Mouse (Mus musculus) myocyte (in vitro differentiated cells): Measurements from ENCODE around the gene Agl. TPM values are rescaled to one million over a fixed set of nuclear protein-coding genes. Genes with fewer than 3 reads are reported as not detected.

ENCODE experiments used
- H3K27me3 ChIP-seq: one replicate; pipeline ENCODE4 v1.6.1; 2011; ENCODE audit not compliant: control insufficient read depth, insufficient read depth, insufficient read length
- H3K36me3 ChIP-seq: one replicate; pipeline ENCODE4 v1.6.1; 2011; ENCODE audit not compliant: control insufficient read depth, insufficient read depth
- H3K4me2 ChIP-seq: one replicate; pipeline ENCODE4 v1.6.1; 2011; ENCODE audit warnings: low read depth, control low read depth
- H3K4me3 ChIP-seq: one replicate; pipeline ENCODE4 v1.5.1; 2011; ENCODE audit warnings: mild to moderate bottlenecking, control low read depth, moderate library complexity
- H3K79me2 ChIP-seq: one replicate; pipeline ENCODE4 v1.6.1; 2011; ENCODE audit not compliant: control insufficient read depth, insufficient read depth
- H3ac ChIP-seq: one replicate; pipeline ENCODE4 v1.6.1; 2011; ENCODE audit not compliant: control insufficient read depth, insufficient read length
- CEBPB ChIP-seq: IDR thresholded peaks from 2 replicates; pipeline ENCODE4 v1.6.1; 2011; ENCODE audit warnings: mild to moderate bottlenecking, moderate library complexity; ENCODE audit not compliant: poor library complexity, insufficient read depth, severe bottlenecking
- E2F4 ChIP-seq: IDR thresholded peaks from one replicate; pipeline ENCODE4 v1.6.1; 2011; ENCODE audit warnings: mild to moderate bottlenecking, control low read depth, moderate library complexity; ENCODE audit not compliant: insufficient read depth
- MAX ChIP-seq: IDR thresholded peaks from one replicate; pipeline ENCODE4 v1.6.1; 2011; ENCODE audit warnings: low read depth, mild to moderate bottlenecking, control low read depth
- MYOD1 ChIP-seq, 3 experiments: IDR thresholded peaks; one replicate each; pipeline ENCODE4 v1.6.1; 2011; ENCODE audit warnings: control low read depth in 2 of 3, low read depth in 2 of 3, mild to moderate bottlenecking in 2 of 3, moderate library complexity in 1 of 3; ENCODE audit not compliant: insufficient read length in 2 of 3, control insufficient read depth in 1 of 3
- MYOG ChIP-seq, 3 experiments: IDR thresholded peaks; one replicate each; pipeline ENCODE4 v1.6.1; 2011; ENCODE audit warnings: control low read depth in 2 of 3, low read depth in 2 of 3, mild to moderate bottlenecking in 2 of 3; ENCODE audit not compliant: insufficient read length in 2 of 3, control insufficient read depth in 1 of 3, insufficient read depth in 1 of 3
- POLR2A ChIP-seq: IDR thresholded peaks from one replicate; pipeline ENCODE4 v1.6.1; 2011; ENCODE audit warnings: low read depth, mild to moderate bottlenecking, control low read depth, moderate library complexity; ENCODE audit not compliant: insufficient read length
- POLR2AphosphoS2 ChIP-seq: IDR thresholded peaks from one replicate; pipeline ENCODE4 v1.6.1; 2011; ENCODE audit warnings: low read depth, control low read depth; ENCODE audit not compliant: insufficient read length
- REST ChIP-seq: IDR thresholded peaks from one replicate; pipeline ENCODE4 v1.6.1; 2011; ENCODE audit warnings: mild to moderate bottlenecking, control low read depth, moderate library complexity; ENCODE audit not compliant: insufficient read depth, insufficient read length
- SRF ChIP-seq: IDR thresholded peaks from one replicate; pipeline ENCODE4 v1.6.1; 2011; ENCODE audit warnings: low read depth; ENCODE audit not compliant: control insufficient read depth, insufficient read length
- TCF12 ChIP-seq: IDR thresholded peaks from one replicate; pipeline ENCODE4 v1.6.1; 2011; ENCODE audit warnings: mild to moderate bottlenecking, control low read depth; ENCODE audit not compliant: poor library complexity, insufficient read depth, severe bottlenecking
- TCF3 ChIP-seq: IDR thresholded peaks from one replicate; pipeline ENCODE4 v1.6.1; 2011; ENCODE audit warnings: low read depth, control low read depth; ENCODE audit not compliant: insufficient read length
- USF1 ChIP-seq: IDR thresholded peaks from one replicate; pipeline ENCODE4 v1.6.1; 2011; ENCODE audit warnings: low read depth, mild to moderate bottlenecking, control low read depth, moderate library complexity
- polyA plus RNA-seq: library from polyadenylated mRNA; unstranded; fragments of >200 nt; fragmentation: generic; extraction: Trizol; gene quantifications from one replicate; pipeline ENCODE4 v1.2.1, GENCODE M21; 2012; ENCODE audit warnings: missing spikeins

Gene Agl
- polyA plus RNA-seq, 1 experiment: 35.8 TPM

DNA sequence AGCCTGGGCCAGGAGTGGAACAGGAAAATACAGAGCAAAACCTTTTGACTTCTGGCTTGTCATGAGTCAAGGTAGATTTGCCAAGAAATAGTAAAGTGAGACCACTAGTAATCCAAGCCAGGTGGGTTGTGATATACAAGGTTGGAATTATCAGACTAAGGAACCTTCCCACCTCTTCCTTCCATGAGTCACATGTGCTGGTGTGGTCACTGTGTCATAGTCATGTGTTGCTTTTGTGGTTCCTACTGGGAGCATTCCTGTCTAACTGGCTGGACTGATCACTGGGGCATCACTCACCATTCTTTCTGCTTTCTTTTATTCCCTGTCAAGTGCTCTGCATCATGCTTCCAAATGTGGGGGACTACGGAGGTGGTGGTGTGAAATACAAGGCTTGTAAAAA is 40.1 kb upstream of the Agl start:
- Histone ChIP-seq H3K4me2 (no peak overlapping the region), H3K36me3 (no peaks in the 10 kb centered on the region), H3K4me3 (no peak overlapping the region), H3K27me3 (no peaks in the 10 kb centered on the region), H3K79me2 (no peaks in the 10 kb centered on the region), H3ac (no peak overlapping the region)
- no peak for TF ChIP-seq REST
- no peak for TF ChIP-seq POLR2AphosphoS2
- peak; percentile 88 for TF ChIP-seq USF1
- TF ChIP-seq TCF3: no peak
- TF ChIP-seq MYOG (IDR thresholded peaks at IDR 0.05; ENCODE audit: control insufficient read depth in 1 of 3, insufficient read depth in 1 of 3, insufficient read length in 2 of 3, low read depth in 2 of 3): no peak
- no peak for TF ChIP-seq POLR2A
- no peak for TF ChIP-seq TCF12

DNA sequence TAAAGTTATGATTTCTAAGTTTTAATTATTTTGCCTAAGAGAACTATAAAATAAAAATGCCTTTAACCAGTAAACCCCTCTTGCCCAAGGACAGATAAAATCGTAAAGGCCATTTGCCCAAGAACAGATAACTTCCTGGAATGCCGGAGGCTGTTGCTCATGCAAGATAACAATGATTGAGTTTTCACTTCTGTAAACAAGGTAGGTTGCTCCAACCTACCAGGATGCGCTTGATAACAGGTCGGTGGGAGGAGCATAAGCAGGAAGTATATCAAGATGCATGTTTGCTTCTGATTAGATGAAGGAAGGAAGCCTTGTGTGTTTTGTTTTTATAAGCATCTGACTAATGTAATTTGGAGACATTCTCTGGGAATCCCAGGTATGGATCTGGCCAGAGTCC is 38.1 kb upstream of the Agl start:
- no peak overlapping the region for H3K4me2 ChIP-seq

DNA sequence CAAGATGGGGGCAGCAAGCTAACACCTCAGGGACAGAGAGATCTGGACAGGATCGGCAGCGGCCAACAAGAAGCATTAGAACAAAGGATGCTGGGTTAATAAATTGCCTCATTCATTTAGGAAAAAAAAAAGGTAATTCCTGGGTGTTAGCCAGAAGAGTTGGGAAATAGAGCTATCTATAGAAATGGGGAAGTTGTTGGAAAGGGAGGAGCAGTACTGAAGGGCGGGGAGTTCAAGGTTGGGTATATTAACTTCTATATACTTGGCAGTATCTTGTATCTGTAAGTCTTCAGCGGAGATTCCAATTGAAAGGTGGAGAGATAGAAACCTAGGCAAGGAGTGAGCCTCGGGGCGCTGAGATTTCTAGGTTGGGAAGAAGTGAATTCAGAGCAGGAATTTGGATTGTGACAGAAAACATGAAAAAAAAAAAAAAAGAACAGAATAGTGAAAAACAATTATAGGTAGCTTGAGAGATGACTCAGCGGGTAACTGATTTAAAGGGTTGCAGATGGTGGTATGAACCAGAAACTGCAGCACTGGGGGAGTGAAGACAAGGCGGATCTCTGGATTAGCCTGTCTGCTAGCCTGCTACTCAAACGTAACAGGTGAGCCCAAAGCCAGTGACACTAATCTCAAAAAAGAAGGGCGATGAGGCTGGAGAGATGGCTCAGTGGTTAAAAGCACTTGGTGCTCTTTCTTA is 37.1 kb upstream of the Agl start:
- Histone ChIP-seq H3ac (no peak overlapping the region), H3K36me3 (no peaks in the 10 kb centered on the region), H3K4me3 (no peak overlapping the region), H3K27me3 (no peaks in the 10 kb centered on the region), H3K4me2 (no peak overlapping the region), H3K79me2 (no peaks in the 10 kb centered on the region)
- TF ChIP-seq MYOD1 (IDR thresholded peaks at IDR 0.05; ENCODE audit: control insufficient read depth in 1 of 3, insufficient read length in 2 of 3, low read depth in 2 of 3) (no peak), POLR2A (no peak), REST (no peak), E2F4 (no peak), MYOG (IDR thresholded peaks at IDR 0.05; ENCODE audit: control insufficient read depth in 1 of 3, insufficient read depth in 1 of 3, insufficient read length in 2 of 3, low read depth in 2 of 3) (no peak), CEBPB (no peak), USF1 (no peak), POLR2AphosphoS2 (no peak), TCF3 (no peak), SRF (no peak), TCF12 (no peak), MAX (no peak)

More for the DNA sequence above, 38.1 kb upstream of the Agl start:
- H3K27me3 ChIP-seq: no peaks in the 10 kb centered on the region
- H3K4me3 ChIP-seq: no peak overlapping the region
- TF ChIP-seq POLR2AphosphoS2: no peak
- no peak for TF ChIP-seq MYOD1 (IDR thresholded peaks at IDR 0.05; ENCODE audit: control insufficient read depth in 1 of 3, insufficient read length in 2 of 3, low read depth in 2 of 3)
- TF ChIP-seq REST: no peak
- no peak for TF ChIP-seq CEBPB
- TF ChIP-seq TCF3: no peak
- TF ChIP-seq POLR2A: no peak
- TF ChIP-seq TCF12: no peak
- TF ChIP-seq USF1: no peak
- no peaks in the 10 kb centered on the region for H3K79me2 ChIP-seq
- no peaks in the 10 kb centered on the region for H3K36me3 ChIP-seq
- no peak overlapping the region for H3ac ChIP-seq

DNA sequence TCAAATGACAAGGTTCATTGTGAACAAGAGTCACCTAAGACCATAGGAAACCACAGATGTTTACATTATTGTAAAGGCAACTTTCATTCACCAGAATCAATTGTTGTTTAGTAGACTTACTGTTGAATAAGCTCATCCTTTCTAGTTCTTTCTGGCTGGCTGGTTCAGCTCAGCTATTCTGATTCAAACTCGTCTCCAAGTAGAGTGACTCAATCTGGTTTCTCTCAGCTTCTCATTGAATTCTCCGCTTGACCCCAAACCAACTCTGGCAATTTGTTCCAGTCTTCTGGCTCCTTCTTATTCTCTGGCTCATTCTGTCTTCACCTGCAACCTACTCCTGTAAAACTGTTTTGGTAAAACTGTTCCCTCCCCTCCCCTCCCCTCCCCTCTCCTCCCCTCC is 33.3 kb upstream of the Agl start:
- Histone ChIP-seq H3K36me3 (no peaks in the 10 kb centered on the region), H3K79me2 (no peaks in the 10 kb centered on the region), H3ac (no peak overlapping the region), H3K4me3 (no peak overlapping the region), H3K4me2 (no peak overlapping the region), H3K27me3 (no peaks in the 10 kb centered on the region)
- TF ChIP-seq TCF3 (no peak), USF1 (no peak), SRF (no peak)

- Histone ChIP-seq H3K27me3 (no peaks in the 10 kb centered on the region), H3K36me3 (no peaks in the 10 kb centered on the region), H3K79me2 (no peaks in the 10 kb centered on the region), H3ac (no peak overlapping the region), H3K4me3 (no peak overlapping the region), H3K4me2 (no peak overlapping the region)
- TF ChIP-seq MYOG (IDR thresholded peaks at IDR 0.05; ENCODE audit: control insufficient read depth in 1 of 3, insufficient read depth in 1 of 3, insufficient read length in 2 of 3, low read depth in 2 of 3) (no peak), TCF3 (no peak), MAX (no peak), CEBPB (no peak), POLR2AphosphoS2 (no peak), E2F4 (no peak), REST (no peak), USF1 (no peak)
Observed at GRCm38 (mm10) chr3:116836681-116837475, 28.9 kb upstream of the Agl start.
